Mouse (Mus musculus) forebrain, embryonic 11.5 days (tissue): Measurements from ENCODE around the gene Gstm7. TPM values are rescaled to one million over a fixed set of nuclear protein-coding genes. Genes with fewer than 3 reads are reported as not detected.

Experiments used
- ATAC-seq: fragments of 200-750 bp; cut with Nextera tagmentation; replicated peaks from 2 replicates; pipeline ENCODE4 v1.8.0; 2017; ENCODE audit warnings: moderate TSS enrichment; ENCODE audit not compliant: low FRiP score
- DNase-seq: peaks from one replicate; pipeline ENCODE4 v3.0.0-alpha.2; 2017; ENCODE audit warnings: low spot score
- H3K27ac ChIP-seq: fragments of 300-500 bp; sonication (generic); 2 replicates; pipeline ENCODE4 v1.5.1; 2014; ENCODE audit warnings: low read depth, low read length
- H3K27me3 ChIP-seq: fragments of 300-500 bp; sonication (generic); 2 replicates; pipeline ENCODE4 v1.6.1; 2014; ENCODE audit warnings: mild to moderate bottlenecking, low read length, mixed read lengths; ENCODE audit not compliant: control insufficient read depth, insufficient read depth
- H3K36me3 ChIP-seq: fragments of 300-500 bp; sonication (generic); 2 replicates; pipeline ENCODE4 v1.6.1; 2014; ENCODE audit warnings: mild to moderate bottlenecking, low read length, moderate library complexity, mixed read lengths; ENCODE audit not compliant: control insufficient read depth, insufficient read depth
- H3K4me1 ChIP-seq: fragments of 300-500 bp; sonication (generic); replicated peaks from 2 replicates; pipeline ENCODE4 v1.6.1; 2014; ENCODE audit warnings: low read length, mixed read lengths; ENCODE audit not compliant: control insufficient read depth, insufficient read depth
- H3K4me2 ChIP-seq: fragments of 300-500 bp; sonication (generic); 2 replicates; pipeline ENCODE4 v1.6.1; 2014; ENCODE audit warnings: low read depth, mild to moderate bottlenecking, low read length, moderate library complexity, mixed read lengths; ENCODE audit not compliant: severe bottlenecking
- H3K4me3 ChIP-seq: fragments of 300-500 bp; sonication (generic); 2 replicates; pipeline ENCODE4 v1.5.1; 2014; ENCODE audit warnings: low read depth, low read length
- H3K9ac ChIP-seq: fragments of 300-500 bp; sonication (generic); 2 replicates; pipeline ENCODE4 v1.6.1; 2014; ENCODE audit warnings: low read length
- H3K9me3 ChIP-seq: fragments of 300-500 bp; sonication (generic); 2 replicates; pipeline ENCODE4 v1.6.1; 2016; ENCODE audit warnings: low read length, mixed read lengths; ENCODE audit not compliant: control insufficient read depth
- WGBS: fragments of 180-500 bp; shearing (Covaris S2); extraction: QIAGEN DNeasy Blood & Tissue Kit; methylation state at CpG from one replicate; pipeline ENCODE4 v1.1.7; 2014; 5-methylcytosine and 5-hydroxymethylcytosine counted together
- polyA plus RNA-seq: library from polyadenylated mRNA; unstranded; fragments of >200 nt; fragmentation: Nextera tagmentation; extraction: Ambion mirVana; gene quantifications from 2 replicates; pipeline ENCODE4 v1.2.1, GENCODE M21; 2014

Gene Gstm7
- polyA plus RNA-seq, 1 experiment from 2014 or later: 42.9 TPM

DNA sequence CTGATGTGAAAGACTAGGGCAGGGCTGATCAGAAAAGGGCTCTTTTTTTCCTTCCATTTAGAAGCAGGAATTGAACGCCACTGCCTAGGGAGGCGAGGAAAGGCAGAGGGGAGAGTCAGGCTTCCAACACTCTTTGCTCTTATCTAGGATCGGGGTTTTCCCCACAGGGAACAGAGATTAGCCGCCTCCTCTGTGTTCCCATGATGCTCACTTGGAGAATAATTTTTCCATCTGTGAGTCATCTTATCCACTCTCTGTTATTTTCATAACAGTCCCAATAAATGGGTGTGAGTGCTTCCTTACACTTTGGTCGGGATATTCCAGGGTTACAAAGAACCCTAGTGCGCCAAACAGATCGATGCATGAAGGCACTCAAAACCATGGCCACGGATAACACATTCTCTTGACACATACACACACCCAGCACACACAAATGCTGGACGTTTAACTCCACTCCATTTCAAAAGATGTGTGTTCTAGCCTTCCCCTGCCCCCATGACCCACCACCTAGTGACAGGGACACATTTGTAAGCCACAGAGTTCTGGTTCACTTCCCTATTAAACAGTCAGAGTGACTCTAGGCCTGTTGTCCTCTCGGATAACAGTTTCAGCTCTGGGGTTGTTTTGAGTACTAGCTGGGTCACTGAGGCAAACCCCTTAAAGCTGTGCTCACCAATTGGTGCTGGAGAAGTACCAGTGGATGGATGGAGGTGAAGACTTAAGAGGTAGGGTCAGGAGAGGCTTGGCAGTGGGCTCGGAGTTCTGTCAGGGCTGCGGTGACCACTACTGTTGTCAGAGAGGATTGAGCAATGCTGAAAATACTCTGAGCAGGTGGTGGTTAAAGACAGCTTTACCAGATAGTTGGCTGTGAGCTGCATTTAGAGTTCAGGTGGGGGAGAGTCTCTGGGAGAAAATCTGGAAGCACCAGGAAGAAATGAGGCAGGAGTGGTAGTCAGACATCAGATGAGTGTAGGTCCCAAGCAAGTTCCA lies 53.6 kb downstream of the Gstm7 start:
- Histone ChIP-seq H3K9me3 (no peaks in the 10 kb centered on the region), H3K4me1 (no peaks in the 10 kb centered on the region), H3K27me3 (no peaks in the 10 kb centered on the region), H3K4me2 (no peak overlapping the region), H3K9ac (no peak overlapping the region), H3K4me3 (no peak overlapping the region), H3K27ac (no peak overlapping the region), H3K36me3 (no peaks in the 10 kb centered on the region)
- ATAC-seq: no peak
- DNase-seq: no peak
- 88% methylated on average over 12 of the region's 12 CpGs for WGBS

DNA sequence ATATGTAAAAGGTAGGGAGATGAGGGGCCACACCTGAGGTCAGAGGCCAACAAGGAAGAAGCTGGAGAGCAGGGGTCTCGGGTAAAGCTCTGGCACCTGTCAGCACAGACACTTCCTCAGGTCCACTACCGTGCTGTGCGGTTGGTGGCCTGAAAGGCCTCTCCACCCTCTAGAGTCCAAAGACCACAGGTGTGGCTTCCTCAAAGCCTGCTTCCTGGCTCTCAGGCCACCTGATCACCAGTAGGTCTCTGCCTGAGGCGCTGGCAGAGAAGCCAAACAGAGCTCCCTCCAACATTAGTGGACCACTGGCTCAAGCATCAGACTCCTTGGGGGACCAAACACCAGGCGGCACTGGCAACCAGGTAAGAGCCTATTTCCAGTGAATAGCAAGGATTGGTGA lies 54.6 kb downstream of the Gstm7 start, which contains the start of gene Eps8l3:
TSS of gene Eps8l3 (plus strand) at position 225 of the 400 bp plus-strand sequence.
- DNase-seq (no peak), ATAC-seq (no peak)
- Histone ChIP-seq H3K9ac (no peak within 1 kb of the TSS), H3K9me3 (no peaks in the 10 kb centered on the region), H3K36me3 (no peaks in the 10 kb centered on the region), H3K4me2 (no peak within 1 kb of the TSS), H3K4me1 (no peaks in the 10 kb centered on the region), H3K27ac (no peak within 1 kb of the TSS), H3K4me3 (no peak within 1 kb of the TSS), H3K27me3 (no peaks in the 10 kb centered on the region)
- 77% methylated on average over 5 of the region's 5 CpGs for WGBS

Other genes with a start within 250 kb of the Gstm7 start
- 122 and 127 TPM in 2 replicates for gene Ahcyl1, start 235.3 kb downstream of the Gstm7 start, polyA plus RNA-seq
- gene Csf1, start 171.3 kb downstream of the Gstm7 start, polyA plus RNA-seq: 6.0 and 8.1 TPM in 2 replicates
- gene Eps8l3, start 54.6 kb downstream of the Gstm7 start, polyA plus RNA-seq: not detected in 2 replicates
- 222 and 238 TPM in 2 replicates for gene Gstm5, start 36.0 kb downstream of the Gstm7 start, polyA plus RNA-seq
- 9.1 and 13.6 TPM in 2 replicates for gene Gstm6, start 11.9 kb upstream of the Gstm7 start, polyA plus RNA-seq
- gene Gstm3, start 37.5 kb upstream of the Gstm7 start, polyA plus RNA-seq: not detected in 2 replicates
- 10.6 and 13.3 TPM in 2 replicates for gene Gstm2, start 54.6 kb upstream of the Gstm7 start, polyA plus RNA-seq
- gene Gstm1, start 86.2 kb upstream of the Gstm7 start, polyA plus RNA-seq: 25.7 and 27.2 TPM in 2 replicates
- gene Gstm4, start 113.1 kb upstream of the Gstm7 start, polyA plus RNA-seq: 11.8 and 14.3 TPM in 2 replicates
- gene Ampd2, start 154.8 kb upstream of the Gstm7 start, polyA plus RNA-seq: 45.1 and 45.7 TPM in 2 replicates
- 0.33 and 0.99 TPM in 2 replicates for gene Gnat2, start 161.0 kb upstream of the Gstm7 start, polyA plus RNA-seq
- 210 and 213 TPM in 2 replicates for gene Gnai3, start 214.3 kb upstream of the Gstm7 start, polyA plus RNA-seq
- 0.25 and 0.32 TPM in 2 replicates for gene Gpr61, start 223.1 kb upstream of the Gstm7 start, polyA plus RNA-seq